Mouse (Mus musculus) gastrocnemius, postnatal 14 days (tissue): Measurements from ENCODE around the gene Rgs6. TPM values are rescaled to one million over a fixed set of nuclear protein-coding genes. Genes with fewer than 3 reads are reported as not detected.

Experiments used
- DNase-seq: peaks from one replicate; pipeline ENCODE4 v3.0.0; 2021; ENCODE audit warnings: mixed read lengths
- intact Hi-C: fragments of 180-260 bp; cut with DNase I; formaldehyde crosslinking; loops from one replicate; pipeline ENCODE4 v1.15.1; 2025; ENCODE audit warnings: low total_unique reads
- long read RNA-seq, 2 experiments: library from polyadenylated mRNA; stranded (forward); transcript quantifications; one replicate each; pipeline ENCODE4 v2.0.0; 2021
- total RNA-seq, 2 experiments: library from RNA; stranded (reverse); gene quantifications; 2 replicates each; pipeline ENCODE4 v1.2.3; 2021

Gene Rgs6
- total RNA-seq, result 1 to 10 TPM; 1.6 to 2.6 TPM
- long read RNA-seq, experiment 1, result 0 reads
- long read RNA-seq, experiment 2, partial matches to known transcripts, result 0 of 1 reads
- long read RNA-seq, experiment 2, other reads (novel, unspliced or antisense), result 1 of 1 reads

- intact Hi-C loops, result no loop called here
- no peak for DNase-seq
Measured at GRCm38 (mm10) chr12:82588017-82588416, at the start of gene Rgs6. Rgs6 (plus strand) TSS chr12:82588292.

GRCm38 (mm10) chr12:82547127-82547526 is 41.0 kb upstream of the Rgs6 start:
- no peak for DNase-seq
- intact Hi-C loops, result no loop called here

- intact Hi-C loops, result no loop called here
Measured at GRCm38 (mm10) chr12:82549228-82549627, 38.9 kb upstream of the Rgs6 start.

GRCm38 (mm10) chr12:82550076-82550475 is 38.0 kb upstream of the Rgs6 start:
- no peak for DNase-seq
- intact Hi-C loops, result no loop called here

More at GRCm38 (mm10) chr12:82549228-82549627, 38.9 kb upstream of the Rgs6 start:
- no peak for DNase-seq

- DNase-seq, result no peak
- intact Hi-C loops, result no loop called here
Measured at GRCm38 (mm10) chr12:82552376-82552775, 35.7 kb upstream of the Rgs6 start.

- DNase-seq, result no peak
- intact Hi-C loops, result no loop called here
Measured at GRCm38 (mm10) chr12:82562916-82563315, 25.2 kb upstream of the Rgs6 start.

- no peak for DNase-seq
Measured at GRCm38 (mm10) chr12:82568370-82568769, 19.7 kb upstream of the Rgs6 start.

GRCm38 (mm10) chr12:82572706-82573105 is 15.4 kb upstream of the Rgs6 start:
- no peak for DNase-seq
- intact Hi-C loops, result no loop called here

More at GRCm38 (mm10) chr12:82568370-82568769, 19.7 kb upstream of the Rgs6 start:
- intact Hi-C loops, result no loop called here

GRCm38 (mm10) chr12:82586592-82586991 is 1.5 kb upstream of the Rgs6 start:
- peak; percentile 8 for DNase-seq
- intact Hi-C loops, result no loop called here

- intact Hi-C loops, result no loop called here
- DNase-seq, result no peak
Measured at GRCm38 (mm10) chr12:82587348-82587895, 670 bp upstream of the Rgs6 start.

- intact Hi-C loops, result no loop called here
- no peak for DNase-seq
Measured at GRCm38 (mm10) chr12:82588846-82589630, 946 bp downstream of the Rgs6 start.

- intact Hi-C loops, result no loop called here
- DNase-seq, result no peak
Measured at GRCm38 (mm10) chr12:82599011-82599410, 10.9 kb downstream of the Rgs6 start.

GRCm38 (mm10) chr12:82600406-82600805 is 12.3 kb downstream of the Rgs6 start:
- intact Hi-C loops, result no loop called here
- no peak for DNase-seq

GRCm38 (mm10) chr12:82602823-82603222 is 14.7 kb downstream of the Rgs6 start:
- intact Hi-C loops, result no loop called here

GRCm38 (mm10) chr12:82603308-82603707 is 15.2 kb downstream of the Rgs6 start:
- DNase-seq, result no peak
- intact Hi-C loops, result no loop called here

More at GRCm38 (mm10) chr12:82602823-82603222, 14.7 kb downstream of the Rgs6 start:
- no peak for DNase-seq

GRCm38 (mm10) chr12:82603979-82604378 is 15.9 kb downstream of the Rgs6 start:
- intact Hi-C loops, result no loop called here
- DNase-seq, result no peak

- no peak for DNase-seq
Measured at GRCm38 (mm10) chr12:82612769-82613660, 24.9 kb downstream of the Rgs6 start.

GRCm38 (mm10) chr12:82616486-82616812 is 28.4 kb downstream of the Rgs6 start:
- intact Hi-C loops, result no loop called here

More at GRCm38 (mm10) chr12:82612769-82613660, 24.9 kb downstream of the Rgs6 start:
- intact Hi-C loops, result no loop called here

GRCm38 (mm10) chr12:82616813-82617681 is 29.0 kb downstream of the Rgs6 start:
- intact Hi-C loops, result no loop called here
- peak; percentile 32 for DNase-seq

More at GRCm38 (mm10) chr12:82616486-82616812, 28.4 kb downstream of the Rgs6 start:
- no peak for DNase-seq
